ENCODE assay signal across 8 mouse cellular contexts in genomic region chr6:136449270-136449692, GRCm38 (mm10). TPM values are rescaled to one million over a fixed set of nuclear protein-coding genes. Genes with fewer than 3 reads are reported as not detected.
DNase-seq lines count a peak whose midpoint lies in the region; ATAC-seq and TF ChIP-seq lines count a peak whose summit lies in the region.

No protein-coding gene starts in this region.

- no peaks in the 10 kb centered on the region for H3K9me3 ChIP-seq in embryonic facial prominence, embryonic 15.5 days (replicated peaks)
- peaks cover under 1% of the 10 kb centered on the region; the same call in 1 of the 2 replicates for H3K9me3 ChIP-seq in midbrain, embryonic 16.5 days (replicated peaks; ENCODE audit: control insufficient read depth, low read length, poor library complexity, severe bottlenecking)

- peak; percentile 62; the same call in 1 of the 2 replicates for TF ChIP-seq POLR2A in testis, adult 2 months (IDR thresholded peaks at IDR 0.05; ENCODE audit: control insufficient read depth, low read depth, low read length)

- WGBS in embryonic facial prominence, embryonic 15.5 days = 60% methylated on average over 9 of the region's 9 CpGs
- WGBS in midbrain, embryonic 16.5 days = 83% methylated on average over 9 of the region's 9 CpGs

- H3K4me2 ChIP-seq in embryonic facial prominence, embryonic 15.5 days (replicated peaks) = no peak overlapping the region
- H3K4me2 ChIP-seq in midbrain, embryonic 16.5 days (ENCODE audit: low read length) = no peak overlapping the region

- no peak for TF ChIP-seq CTCF in testis, adult 2 months (IDR thresholded peaks at IDR 0.05; ENCODE audit: control insufficient read depth, insufficient read depth, insufficient replicate concordance, low read depth, low read length)

- no peaks in the 10 kb centered on the region for H3K36me3 ChIP-seq in embryonic facial prominence, embryonic 15.5 days
- H3K36me3 ChIP-seq in testis, adult 2 months (ENCODE audit: control insufficient read depth, insufficient read depth, low read length) = no peaks in the 10 kb centered on the region
- no peaks in the 10 kb centered on the region for H3K36me3 ChIP-seq in midbrain, embryonic 16.5 days (ENCODE audit: control insufficient read depth, insufficient read depth, low read length)

- H3K27ac ChIP-seq in embryonic facial prominence, embryonic 15.5 days (replicated peaks) = no peak overlapping the region
- H3K27ac ChIP-seq in testis, adult 2 months (ENCODE audit: control insufficient read depth, insufficient read depth, low read depth, low read length) = no peak overlapping the region; the same call in 1 of the 2 replicates
- H3K27ac ChIP-seq in midbrain, embryonic 16.5 days (ENCODE audit: low read length) = no peak overlapping the region

- no peaks in the 10 kb centered on the region for H3K27me3 ChIP-seq in embryonic facial prominence, embryonic 15.5 days
- H3K27me3 ChIP-seq in testis, adult 2 months (ENCODE audit: control insufficient read depth, insufficient read depth, low read length) = no peaks in the 10 kb centered on the region
- H3K27me3 ChIP-seq in midbrain, embryonic 16.5 days (ENCODE audit: control insufficient read depth, insufficient read depth, low read depth, low read length) = no peaks in the 10 kb centered on the region

- H3K4me1 ChIP-seq in embryonic facial prominence, embryonic 15.5 days = 0 out of 2 replicates have a peak, but pooled peaks cover 3% of the 10 kb centered on the region
- H3K4me1 ChIP-seq in testis, adult 2 months (ENCODE audit: control insufficient read depth, insufficient read depth, low read length) = peaks cover 6% of the 10 kb centered on the region
- H3K4me1 ChIP-seq in midbrain, embryonic 16.5 days (ENCODE audit: control insufficient read depth, insufficient read depth, low read length) = no peaks in the 10 kb centered on the region

- no peak overlapping the region for H3K4me3 ChIP-seq in embryonic facial prominence, embryonic 15.5 days (replicated peaks)
- peak overlapping the region; percentile 85 for H3K4me3 ChIP-seq in testis, adult 2 months (ENCODE audit: control insufficient read depth, low read depth, low read length)
- H3K4me3 ChIP-seq in midbrain, embryonic 16.5 days (ENCODE audit: low read depth, low read length) = no peak overlapping the region

- DNase-seq in adrenal gland, adult 2 months = peak; percentile 56
- DNase-seq in adrenal gland, postnatal 4 days (ENCODE audit: low spot score in 2 of 2) = no peak
- peak; percentile 63 for DNase-seq in heart, postnatal 4 days
- peak; percentile 37 to 59 for DNase-seq in left cerebral cortex, adult 9 months (ENCODE audit: low spot score in 2 of 2)
- peak; percentile 86 for DNase-seq in lung, postnatal 36 days

- ATAC-seq in embryonic facial prominence, embryonic 15.5 days (ENCODE audit: insufficient number of reproducible peaks, low FRiP score, low TSS enrichment, low read depth) = peak; percentile 43; the same call in 1 of the 2 replicates
- ATAC-seq in midbrain, embryonic 16.5 days = no peak

- no peak overlapping the region for H3K9ac ChIP-seq in embryonic facial prominence, embryonic 15.5 days
- H3K9ac ChIP-seq in midbrain, embryonic 16.5 days (ENCODE audit: low read depth, low read length) = no peak overlapping the region

RNA-seq across cellular contexts. Expression of gene E330021D16Rik, which starts 33.9 kb away (rescaled TPM):
- not detected for total RNA-seq in adrenal gland, adult 2 months (2021)
- polyA plus RNA-seq in adrenal gland, adult 2 months (2012; rRNA removed) = not detected in 2 replicates
- total RNA-seq in adrenal gland, postnatal 4 days (2021) = under 1 TPM in 1 of 2 experiments, not detected in 1; 0.73 TPM
- not detected in 2 replicates for polyA plus RNA-seq in embryonic facial prominence, embryonic 15.5 days (2015; fragmentation: Nextera tagmentation; extraction: Ambion mirVana)
- total RNA-seq in heart, postnatal 4 days (2021) = not detected
- polyA plus RNA-seq in testis, adult 2 months (2012; rRNA removed) = 0.12 and 0.28 TPM in 2 replicates
- polyA plus RNA-seq in midbrain, embryonic 16.5 days (2015; fragmentation: Nextera tagmentation; extraction: Ambion mirVana) = not detected in 2 replicates

RNA-seq across cellular contexts. Expression of gene Atf7ip, which starts 56.7 kb away (rescaled TPM):
- 10 to 100 TPM; 60.9 to 62.4 TPM for total RNA-seq in adrenal gland, adult 2 months (2021)
- polyA plus RNA-seq in adrenal gland, adult 2 months (2012; rRNA removed) = 16.4 and 21.6 TPM in 2 replicates
- 100 to 1,000 TPM; 119 to 123 TPM for total RNA-seq in adrenal gland, postnatal 4 days (2021)
- 35.5 and 37.5 TPM in 2 replicates for polyA plus RNA-seq in embryonic facial prominence, embryonic 15.5 days (2015; fragmentation: Nextera tagmentation; extraction: Ambion mirVana)
- 100 to 1,000 TPM; 107 to 108 TPM for total RNA-seq in heart, postnatal 4 days (2021)
- 15.9 and 16.8 TPM in 2 replicates for polyA plus RNA-seq in testis, adult 2 months (2012; rRNA removed)
- polyA plus RNA-seq in midbrain, embryonic 16.5 days (2015; fragmentation: Nextera tagmentation; extraction: Ambion mirVana) = 38.2 and 40.6 TPM in 2 replicates

Comparison
In these comparisons a context has a peak if more than half of its experiments do, and no peak if none do; other contexts are left out.
1. DNase-seq: peak in adrenal gland, adult 2 months (single experiment), heart, postnatal 4 days (single experiment), left cerebral cortex, adult 9 months (2 of 2) and lung, postnatal 36 days (single experiment); none in adrenal gland, postnatal 4 days (0 of 2).